Mouse (Mus musculus): ENCODE data around the gene Slc7a11. TPM values are rescaled to one million over a fixed set of nuclear protein-coding genes. Genes with fewer than 3 reads are reported as not detected.

Slc7a11 gene
- polyA plus RNA-seq, 1 experiment from 2014 or later: 1.2 TPM

- H3K4me2 ChIP-seq (replicated peaks): no peak overlapping the region
- H3K4me1 ChIP-seq: no peaks in the 10 kb centered on the region
- no peak overlapping the region for H3K27ac ChIP-seq
- H3K4me3 ChIP-seq: no peak overlapping the region
- no peak for ATAC-seq (ENCODE audit: insufficient number of reproducible peaks, insufficient read depth, low FRiP score, low TSS enrichment)
- no peaks in the 10 kb centered on the region for H3K9me3 ChIP-seq
- no peak overlapping the region for H3K9ac ChIP-seq
- 48% methylated on average over 1 of the region's 1 CpGs for WGBS
- no peaks in the 10 kb centered on the region for H3K36me3 ChIP-seq
- H3K27me3 ChIP-seq: no peaks in the 10 kb centered on the region
Measured at GRCm38 (mm10) chr3:50121001-50121400, 322.4 kb downstream of the Slc7a11 start.

DNA sequence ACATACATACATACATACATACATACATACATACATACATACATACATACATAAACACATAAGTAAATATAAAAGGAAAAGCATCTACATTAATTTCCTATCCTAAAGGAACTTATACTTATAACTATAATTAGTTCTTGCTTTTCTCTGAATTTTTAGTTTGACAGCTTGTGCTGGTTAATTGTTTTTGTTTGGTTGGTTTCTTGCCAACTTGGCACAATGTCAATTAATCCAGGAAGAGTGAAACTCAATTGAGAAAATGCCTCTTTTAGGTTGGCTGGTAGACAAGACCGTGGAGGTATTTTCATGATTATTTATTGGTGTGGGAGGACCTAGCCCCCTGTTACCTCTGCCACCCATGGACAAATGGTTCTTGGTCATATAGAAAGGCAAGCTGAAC is 327.1 kb downstream of the Slc7a11 start:
- H3K9me3 ChIP-seq: no peaks in the 10 kb centered on the region
- H3K27ac ChIP-seq: no peak overlapping the region
- no peaks in the 10 kb centered on the region for H3K4me1 ChIP-seq
- WGBS: 83% methylated on average over 1 of the region's 1 CpGs
- no peak overlapping the region for H3K4me3 ChIP-seq
- no peaks in the 10 kb centered on the region for H3K27me3 ChIP-seq
- H3K4me2 ChIP-seq (replicated peaks): no peak overlapping the region
- H3K36me3 ChIP-seq: no peaks in the 10 kb centered on the region
- H3K9ac ChIP-seq: no peak overlapping the region
- no peak for ATAC-seq (ENCODE audit: insufficient number of reproducible peaks, insufficient read depth, low FRiP score, low TSS enrichment)

DNA sequence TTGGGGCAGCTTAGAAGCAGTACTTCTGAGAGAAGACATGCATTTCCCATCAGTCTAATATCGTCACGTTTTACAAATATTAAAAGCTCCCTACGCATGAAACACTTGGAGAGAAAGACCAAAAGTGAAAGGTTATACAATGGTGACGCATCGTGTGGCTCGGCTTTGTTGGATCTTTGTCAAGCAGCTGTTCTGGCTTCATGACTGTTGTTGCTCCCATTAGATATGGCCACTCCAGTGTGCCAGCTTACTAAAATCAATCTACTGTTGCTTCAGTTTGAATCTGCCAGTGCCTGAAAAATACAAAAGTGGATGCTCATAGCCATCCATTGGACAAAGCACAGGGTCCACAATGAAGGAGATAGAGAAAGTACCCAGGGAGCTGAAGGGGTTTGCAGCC is 337.9 kb downstream of the Slc7a11 start:
- Histone ChIP-seq H3K4me1 (no peaks in the 10 kb centered on the region), H3K27me3 (no peaks in the 10 kb centered on the region), H3K36me3 (no peaks in the 10 kb centered on the region), H3K4me2 (replicated peaks) (no peak overlapping the region), H3K9me3 (no peaks in the 10 kb centered on the region), H3K27ac (no peak overlapping the region), H3K4me3 (no peak overlapping the region), H3K9ac (no peak overlapping the region)
- ATAC-seq (ENCODE audit: insufficient number of reproducible peaks, insufficient read depth, low FRiP score, low TSS enrichment): no peak
- WGBS: 97% methylated on average over 6 of the region's 6 CpGs

DNA sequence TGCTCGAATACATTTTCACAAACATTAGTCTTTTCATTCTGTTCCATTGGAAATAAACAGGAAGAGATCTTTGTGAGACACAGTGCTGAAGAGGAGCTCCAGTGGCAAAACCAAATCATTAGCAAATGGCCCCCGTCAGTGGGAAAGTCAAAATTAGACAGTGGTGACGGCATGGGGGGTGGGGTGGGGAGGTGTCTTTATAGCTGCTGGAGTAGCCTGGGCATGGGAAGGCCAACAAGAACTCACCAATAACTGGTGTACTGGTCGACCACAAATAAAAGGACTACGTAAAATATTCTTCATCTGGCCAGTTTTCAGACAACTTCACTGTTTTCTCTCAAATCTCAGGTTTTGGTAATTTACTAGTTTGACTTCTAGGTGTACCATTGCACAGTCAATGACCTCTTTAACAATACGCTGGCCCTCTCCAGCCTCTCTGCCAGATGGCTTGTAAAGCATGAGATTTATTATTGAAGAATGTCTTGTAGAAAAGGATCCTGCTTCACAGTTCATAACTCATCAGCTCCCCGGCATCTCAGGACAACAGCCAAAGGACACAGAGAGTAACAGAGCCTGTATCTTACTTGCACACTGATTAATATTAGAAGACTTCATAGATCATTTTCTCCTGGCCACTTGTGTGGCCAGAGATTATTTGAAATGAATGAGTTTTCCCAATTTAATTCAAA is 348.9 kb downstream of the Slc7a11 start:
- no peak overlapping the region for H3K4me3 ChIP-seq
- no peak overlapping the region for H3K9ac ChIP-seq
- H3K9me3 ChIP-seq: no peaks in the 10 kb centered on the region
- H3K27me3 ChIP-seq: no peaks in the 10 kb centered on the region
- H3K4me1 ChIP-seq: no peaks in the 10 kb centered on the region
- no peaks in the 10 kb centered on the region for H3K36me3 ChIP-seq
- ATAC-seq (ENCODE audit: insufficient number of reproducible peaks, insufficient read depth, low FRiP score, low TSS enrichment): no peak
- WGBS: 81% methylated on average over 7 of the region's 7 CpGs
- H3K4me2 ChIP-seq (replicated peaks): no peak overlapping the region
- H3K27ac ChIP-seq: no peak overlapping the region

DNA sequence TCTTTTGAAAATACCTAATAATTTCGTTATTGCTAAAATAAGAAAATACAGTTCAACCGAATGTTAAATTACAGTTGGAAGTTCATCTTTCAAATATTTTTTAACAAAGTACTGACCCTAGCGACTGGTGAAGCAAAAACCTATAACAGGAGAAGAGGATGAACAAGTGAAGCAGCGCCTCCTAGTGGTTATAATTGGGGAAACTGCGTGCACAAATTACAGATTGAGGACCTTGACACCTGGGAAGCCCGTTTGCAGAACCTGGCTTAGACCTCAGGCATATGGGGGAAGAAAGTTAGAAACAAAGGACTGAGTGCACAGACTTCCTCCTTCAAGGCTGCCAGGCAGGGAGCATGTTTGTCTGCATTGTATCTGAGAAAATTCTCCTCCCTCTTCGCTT is 366.4 kb downstream of the Slc7a11 start:
- H3K27ac ChIP-seq: 0 out of 2 replicates have a peak overlapping the region, but pooled peaks have one; percentile 30
- H3K4me1 ChIP-seq: no peaks in the 10 kb centered on the region; the same call in 1 of the 2 replicates
- no peak overlapping the region for H3K4me3 ChIP-seq
- no peaks in the 10 kb centered on the region for H3K27me3 ChIP-seq
- WGBS: 13% methylated on average over 7 of the region's 7 CpGs
- H3K9me3 ChIP-seq: no peaks in the 10 kb centered on the region
- H3K9ac ChIP-seq: no peak overlapping the region
- no peak for ATAC-seq (ENCODE audit: insufficient number of reproducible peaks, insufficient read depth, low FRiP score, low TSS enrichment)
- H3K36me3 ChIP-seq: no peaks in the 10 kb centered on the region
- no peak overlapping the region for H3K4me2 ChIP-seq (replicated peaks)

- Histone ChIP-seq H3K9me3 (no peaks in the 10 kb centered on the region), H3K4me1 (no peaks in the 10 kb centered on the region), H3K4me3 (no peak overlapping the region), H3K27ac (no peak overlapping the region), H3K36me3 (no peaks in the 10 kb centered on the region), H3K27me3 (no peaks in the 10 kb centered on the region), H3K9ac (no peak overlapping the region), H3K4me2 (replicated peaks) (no peak overlapping the region)
- WGBS: 81% methylated on average over 4 of the region's 4 CpGs
- no peak for ATAC-seq (ENCODE audit: insufficient number of reproducible peaks, insufficient read depth, low FRiP score, low TSS enrichment)
Measured at GRCm38 (mm10) chr3:50063396-50063795, 380.0 kb downstream of the Slc7a11 start.

DNA sequence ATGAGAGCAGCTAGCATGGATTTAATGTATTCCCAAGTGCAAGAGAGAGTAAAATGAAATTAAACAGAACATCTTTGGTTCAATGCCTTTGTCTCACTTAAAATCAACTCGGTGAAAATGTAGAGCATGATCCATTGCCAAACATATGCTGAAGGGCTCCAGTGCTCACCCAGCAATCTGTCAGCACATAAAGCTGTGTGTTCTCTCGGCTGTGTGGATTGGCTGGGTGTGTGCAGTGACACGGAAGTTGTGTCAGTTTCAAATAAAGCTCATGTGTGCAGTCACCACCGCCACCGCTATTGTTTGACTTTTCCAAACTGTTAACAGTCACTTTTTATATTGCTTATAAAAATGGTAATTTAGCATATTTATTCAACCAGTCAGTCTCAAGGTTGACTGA is 398.7 kb downstream of the Slc7a11 start:
- no peaks in the 10 kb centered on the region for H3K9me3 ChIP-seq
- no peak for ATAC-seq (ENCODE audit: insufficient number of reproducible peaks, insufficient read depth, low FRiP score, low TSS enrichment)
- H3K27ac ChIP-seq: no peak overlapping the region
- H3K36me3 ChIP-seq: no peaks in the 10 kb centered on the region
- no peaks in the 10 kb centered on the region for H3K27me3 ChIP-seq
- no peak overlapping the region for H3K9ac ChIP-seq
- no peaks in the 10 kb centered on the region for H3K4me1 ChIP-seq
- WGBS: 59% methylated on average over 5 of the region's 5 CpGs
- no peak overlapping the region for H3K4me3 ChIP-seq
- H3K4me2 ChIP-seq (replicated peaks): no peak overlapping the region

- Histone ChIP-seq H3K4me3 (no peak overlapping the region), H3K36me3 (no peaks in the 10 kb centered on the region), H3K27me3 (no peaks in the 10 kb centered on the region), H3K9me3 (no peaks in the 10 kb centered on the region), H3K4me2 (replicated peaks) (no peak overlapping the region), H3K27ac (no peak overlapping the region), H3K4me1 (no peaks in the 10 kb centered on the region), H3K9ac (no peak overlapping the region)
- ATAC-seq (ENCODE audit: insufficient number of reproducible peaks, insufficient read depth, low FRiP score, low TSS enrichment): no peak
Measured at GRCm38 (mm10) chr3:50044160-50044559, 399.3 kb downstream of the Slc7a11 start.

DNA sequence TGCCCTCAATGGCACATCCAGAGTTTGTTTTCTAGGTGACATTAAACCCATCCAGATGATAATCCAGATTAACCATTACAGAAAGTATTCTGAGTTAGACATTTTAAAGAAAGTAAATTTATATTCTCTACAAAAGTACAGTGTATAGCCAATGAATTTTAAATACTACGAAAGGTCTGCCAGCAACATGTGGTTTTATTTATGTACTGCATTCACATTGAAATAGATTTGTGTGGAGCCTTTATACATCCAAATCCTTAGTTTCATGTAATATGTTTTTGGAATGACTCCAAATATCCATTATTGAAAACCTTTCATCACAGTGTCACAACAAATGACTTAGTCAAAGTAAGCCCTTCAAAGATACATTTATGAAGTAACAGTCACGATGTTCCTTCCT is 402.3 kb downstream of the Slc7a11 start:
- Histone ChIP-seq H3K4me1 (no peaks in the 10 kb centered on the region), H3K27ac (no peak overlapping the region), H3K4me3 (no peak overlapping the region), H3K27me3 (no peaks in the 10 kb centered on the region), H3K9me3 (no peaks in the 10 kb centered on the region), H3K9ac (no peak overlapping the region), H3K36me3 (no peaks in the 10 kb centered on the region), H3K4me2 (replicated peaks) (no peak overlapping the region)
- ATAC-seq (ENCODE audit: insufficient number of reproducible peaks, insufficient read depth, low FRiP score, low TSS enrichment): no peak
- 58% methylated on average over 2 of the region's 2 CpGs for WGBS

- no peak overlapping the region for H3K4me3 ChIP-seq
- 0 out of 2 replicates have a peak, but pooled peaks cover 3% of the 10 kb centered on the region for H3K4me1 ChIP-seq
- no peak for ATAC-seq (ENCODE audit: insufficient number of reproducible peaks, insufficient read depth, low FRiP score, low TSS enrichment)
- H3K27me3 ChIP-seq: no peaks in the 10 kb centered on the region
- no peak overlapping the region for H3K27ac ChIP-seq
- no peaks in the 10 kb centered on the region for H3K36me3 ChIP-seq
- H3K9ac ChIP-seq: no peak overlapping the region
- no peak overlapping the region for H3K4me2 ChIP-seq (replicated peaks)
- no peaks in the 10 kb centered on the region for H3K9me3 ChIP-seq
- WGBS: 76% methylated on average over 9 of the region's 9 CpGs
Measured at GRCm38 (mm10) chr3:50035875-50036528, 407.4 kb downstream of the Slc7a11 start.

DNA sequence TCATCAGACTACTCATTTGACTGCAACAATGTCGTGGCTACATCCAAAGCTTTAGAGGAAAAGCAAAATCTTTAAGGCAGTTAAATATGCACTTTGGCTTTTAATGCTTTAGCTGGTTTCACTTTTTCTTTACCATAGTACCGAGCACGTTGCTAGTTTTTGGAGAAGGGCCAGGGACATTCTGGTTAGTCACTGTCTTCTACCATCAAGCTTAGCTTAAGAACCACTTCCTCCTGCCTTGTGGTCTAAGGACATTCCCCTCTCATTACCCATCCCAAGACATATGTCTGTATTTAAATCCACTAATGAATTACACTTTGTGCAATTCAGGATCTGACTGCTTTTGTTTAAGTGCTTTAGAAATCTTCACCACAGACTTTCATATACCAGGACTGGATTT is 410.1 kb downstream of the Slc7a11 start:
- Histone ChIP-seq H3K9ac (no peak overlapping the region), H3K4me2 (replicated peaks) (no peak overlapping the region), H3K36me3 (no peaks in the 10 kb centered on the region), H3K27me3 (no peaks in the 10 kb centered on the region), H3K4me1 (0 out of 2 replicates have a peak, but pooled peaks cover 3% of the 10 kb centered on the region), H3K9me3 (no peaks in the 10 kb centered on the region), H3K4me3 (no peak overlapping the region), H3K27ac (no peak overlapping the region)
- ATAC-seq (ENCODE audit: insufficient number of reproducible peaks, insufficient read depth, low FRiP score, low TSS enrichment): no peak
- 72% methylated on average over 3 of the region's 3 CpGs for WGBS

- ATAC-seq (ENCODE audit: insufficient number of reproducible peaks, insufficient read depth, low FRiP score, low TSS enrichment): no peak
Measured at GRCm38 (mm10) chr3:50026039-50026438, 417.4 kb downstream of the Slc7a11 start.

More at GRCm38 (mm10) chr3:50026039-50026438, 417.4 kb downstream of the Slc7a11 start:
- no peak overlapping the region for H3K9ac ChIP-seq
- no peaks in the 10 kb centered on the region for H3K4me1 ChIP-seq
- WGBS: 52% methylated on average over 5 of the region's 5 CpGs
- H3K9me3 ChIP-seq: no peaks in the 10 kb centered on the region
- H3K27ac ChIP-seq: no peak overlapping the region
- no peaks in the 10 kb centered on the region for H3K36me3 ChIP-seq
- H3K27me3 ChIP-seq: no peaks in the 10 kb centered on the region
- no peak overlapping the region for H3K4me2 ChIP-seq (replicated peaks)
- no peak overlapping the region for H3K4me3 ChIP-seq

Data from embryonic facial prominence, embryonic 12.5 days (tissue).